Mouse (Mus musculus) liver, embryonic 14.5 days (tissue): ENCODE results near the gene Zmynd19.

ENCODE experiments used
- CTCF ChIP-seq: IDR thresholded peaks from 2 replicates; pipeline ENCODE4 v1.5.1; 2016; ENCODE audit warnings: antibody characterized with exemption, low read depth, control low read depth
- EP300 ChIP-seq: IDR thresholded peaks from 2 replicates; pipeline ENCODE4 v1.6.1; 2016; ENCODE audit warnings: antibody characterized with exemption, low read depth

GRCm38 (mm10) chr2:24914762-24915161, 34.8 kb upstream of the Zmynd19 start:
- TF ChIP-seq CTCF (no peak), EP300 (no peak)
